Mouse (Mus musculus) embryo, embryonic 10 days (tissue): Measurements from ENCODE around the gene Gm13279.
A peak's percentile ranks its signal among the peaks of the same experiment; 100 is the strongest.
"Not testable (repeated sequence)": the region's sequence is repeated elsewhere in the genome, so short reads cannot be mapped to it uniquely, and the experiment has no call there.

ENCODE experiments used
- DNase-seq: peaks from one replicate; pipeline ENCODE4 v3.0.0-alpha.2; 2015; ENCODE audit warnings: low spot score

Gm13279 gene

GRCm38 (mm10) chr4:88797097-88797496, at the start of gene Gm13279:
TSS of gene Gm13279 (plus strand) at chr4:88797397.
- not testable (repeated sequence) for DNase-seq

GRCm38 (mm10) chr4:88749926-88750325, 47.3 kb upstream of the Gm13279 start:
- DNase-seq = peak; percentile 41

GRCm38 (mm10) chr4:88754818-88755340, 42.3 kb upstream of the Gm13279 start, which contains the start of gene Gm13271:
TSS of gene Gm13271 (plus strand) at chr4:88754868.
- not testable (repeated sequence) for DNase-seq

GRCm38 (mm10) chr4:88756581-88757513, 40.4 kb upstream of the Gm13279 start:
- not testable (repeated sequence) for DNase-seq

- DNase-seq = peak; percentile 89
Observed at GRCm38 (mm10) chr4:88757628-88758031, 39.6 kb upstream of the Gm13279 start.

GRCm38 (mm10) chr4:88758751-88759150, 38.4 kb upstream of the Gm13279 start:
- not testable (repeated sequence) for DNase-seq

GRCm38 (mm10) chr4:88759610-88760268, 37.5 kb upstream of the Gm13279 start, which contains the start of gene Gm13283:
TSS of gene Gm13283 (plus strand) at chr4:88760119.
- DNase-seq = not testable (repeated sequence)

GRCm38 (mm10) chr4:88760431-88760830, 36.8 kb upstream of the Gm13279 start:
- DNase-seq = peak; percentile 87

GRCm38 (mm10) chr4:88761776-88762175, 35.4 kb upstream of the Gm13279 start:
- not testable (repeated sequence) for DNase-seq

- not testable (repeated sequence) for DNase-seq
Observed at GRCm38 (mm10) chr4:88762341-88762740, 34.9 kb upstream of the Gm13279 start.

GRCm38 (mm10) chr4:88763384-88764018, 33.7 kb upstream of the Gm13279 start:
- peak; percentile 81 for DNase-seq

- not testable (repeated sequence) for DNase-seq
Observed at GRCm38 (mm10) chr4:88773534-88773933, 23.7 kb upstream of the Gm13279 start, which contains the start of gene Gm13290. TSS of gene Gm13290 (plus strand) at chr4:88773834.

- DNase-seq = not testable (repeated sequence)
Observed at GRCm38 (mm10) chr4:88776622-88777021, 20.6 kb upstream of the Gm13279 start, which contains the start of gene Gm13289. TSS of gene Gm13289 (plus strand) at chr4:88776922.

- DNase-seq = not testable (repeated sequence)
Observed at GRCm38 (mm10) chr4:88779550-88779949, 17.6 kb upstream of the Gm13279 start, which contains the start of gene Gm13272. TSS of gene Gm13272 (plus strand) at chr4:88779850.

GRCm38 (mm10) chr4:88780320-88780719, 16.9 kb upstream of the Gm13279 start:
- not testable (repeated sequence) for DNase-seq

- DNase-seq = not testable (repeated sequence)
Observed at GRCm38 (mm10) chr4:88781831-88782230, 15.4 kb upstream of the Gm13279 start, which contains the start of gene Ifnz. TSS of gene Ifnz (plus strand) at chr4:88782131.

- DNase-seq = not testable (repeated sequence)
Observed at GRCm38 (mm10) chr4:88782335-88782734, 14.9 kb upstream of the Gm13279 start.

GRCm38 (mm10) chr4:88785409-88785808, 11.8 kb upstream of the Gm13279 start, which contains the start of gene Gm13276:
TSS of gene Gm13276 (plus strand) at chr4:88785709.
- not testable (repeated sequence) for DNase-seq

GRCm38 (mm10) chr4:88788402-88788801, 8.8 kb upstream of the Gm13279 start, which contains the start of gene Gm13277:
TSS of gene Gm13277 (plus strand) at chr4:88788632.
- not testable (repeated sequence) for DNase-seq

GRCm38 (mm10) chr4:88791250-88791649, 5.9 kb upstream of the Gm13279 start, which contains the start of gene Gm13278:
TSS of gene Gm13278 (plus strand) at chr4:88791550.
- not testable (repeated sequence) for DNase-seq
